ENCODE assay signal across 8 mouse cellular contexts in the genomic region with DNA sequence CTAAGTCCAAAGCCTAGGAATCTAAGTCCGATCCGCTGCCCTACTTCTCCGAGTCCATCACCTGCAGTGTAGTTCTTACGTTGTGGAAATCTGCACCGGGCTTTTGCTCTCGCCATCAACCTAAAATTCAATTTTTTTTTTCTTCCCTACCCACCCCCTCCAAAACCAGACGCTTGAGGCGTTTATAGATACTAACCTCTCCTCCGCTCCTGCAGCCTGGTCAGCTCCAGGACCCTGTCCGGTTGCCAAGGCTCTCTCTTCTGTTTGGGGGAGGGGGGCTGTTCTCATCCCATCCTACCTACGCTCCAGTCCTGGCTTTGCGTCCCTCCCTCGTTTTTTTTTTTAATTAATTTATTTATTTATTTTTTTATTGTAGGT. TPM values are rescaled to one million over a fixed set of nuclear protein-coding genes. Genes with fewer than 3 reads are reported as not detected.
DNase-seq lines count a peak whose midpoint lies in the region; ATAC-seq and TF ChIP-seq lines count a peak whose summit lies in the region.

No protein-coding gene starts in this region.

- no peaks in the 10 kb centered on the region for H3K9me3 ChIP-seq in forebrain, embryonic 11.5 days (ENCODE audit: control insufficient read depth, low read length)
- no peaks in the 10 kb centered on the region for H3K9me3 ChIP-seq in limb, embryonic 14.5 days (ENCODE audit: control insufficient read depth, low read length)
- no peaks in the 10 kb centered on the region for H3K9me3 ChIP-seq in midbrain, postnatal 0 days (ENCODE audit: low read length)

- no peak for TF ChIP-seq CTCF in midbrain, postnatal 0 days (IDR thresholded peaks at IDR 0.05)

- H3K4me2 ChIP-seq in forebrain, embryonic 11.5 days (ENCODE audit: low read depth, low read length, severe bottlenecking), result peak overlapping the region; percentile 89
- peak overlapping the region; percentile 74 for H3K4me2 ChIP-seq in limb, embryonic 14.5 days (replicated peaks; ENCODE audit: low read depth, low read length, severe bottlenecking)
- H3K4me2 ChIP-seq in midbrain, postnatal 0 days (ENCODE audit: low read depth, low read length, poor library complexity, severe bottlenecking), result peak overlapping the region; percentile 86

- WGBS in forebrain, embryonic 11.5 days, result under 1% methylated on average over 13 of the region's 13 CpGs
- WGBS in limb, embryonic 14.5 days, result under 1% methylated on average over 13 of the region's 13 CpGs
- WGBS in midbrain, postnatal 0 days, result 1% methylated on average over 13 of the region's 13 CpGs

- peak overlapping the region; percentile 93 for H3K9ac ChIP-seq in forebrain, embryonic 11.5 days (ENCODE audit: low read length)
- peak overlapping the region; percentile 87 for H3K9ac ChIP-seq in limb, embryonic 14.5 days (ENCODE audit: low read depth, low read length, severe bottlenecking)
- peak overlapping the region; percentile 77 for H3K9ac ChIP-seq in midbrain, postnatal 0 days (replicated peaks; ENCODE audit: low read length, poor library complexity, severe bottlenecking)

- TF ChIP-seq POLR2A in limb, embryonic 14.5 days (IDR thresholded peaks at IDR 0.05; ENCODE audit: borderline replicate concordance, extremely low read depth, insufficient read depth, insufficient read length), result 0 out of 2 replicates have a peak, but pooled peaks have one; percentile 5

- peaks cover 6% of the 10 kb centered on the region; the same call in 1 of the 2 replicates for H3K27me3 ChIP-seq in forebrain, embryonic 11.5 days (ENCODE audit: control insufficient read depth, insufficient read depth, low read length)
- H3K27me3 ChIP-seq in limb, embryonic 14.5 days (ENCODE audit: control insufficient read depth, insufficient read depth, low read length), result no peaks in the 10 kb centered on the region
- H3K27me3 ChIP-seq in midbrain, postnatal 0 days (ENCODE audit: insufficient read depth, low read length), result no peaks in the 10 kb centered on the region

- peaks cover 23% of the 10 kb centered on the region for H3K4me1 ChIP-seq in forebrain, embryonic 11.5 days (replicated peaks; ENCODE audit: control insufficient read depth, insufficient read depth, low read length)
- peaks cover 42% of the 10 kb centered on the region for H3K4me1 ChIP-seq in limb, embryonic 14.5 days (ENCODE audit: control insufficient read depth, insufficient read depth, low read length)
- H3K4me1 ChIP-seq in midbrain, postnatal 0 days (ENCODE audit: insufficient read depth, low read length), result peaks cover 16% of the 10 kb centered on the region; the same call in 1 of the 2 replicates

- no peaks in the 10 kb centered on the region for H3K36me3 ChIP-seq in forebrain, embryonic 11.5 days (ENCODE audit: control insufficient read depth, insufficient read depth, low read length)
- no peaks in the 10 kb centered on the region for H3K36me3 ChIP-seq in limb, embryonic 14.5 days (ENCODE audit: control insufficient read depth, insufficient read depth, low read length)
- H3K36me3 ChIP-seq in midbrain, postnatal 0 days (ENCODE audit: insufficient read depth, low read length), result 0 out of 2 replicates have a peak, but pooled peaks cover 3% of the 10 kb centered on the region

- H3K27ac ChIP-seq in forebrain, embryonic 11.5 days (ENCODE audit: low read depth, low read length), result peak overlapping the region; percentile 93
- peak overlapping the region; percentile 98 for H3K27ac ChIP-seq in limb, embryonic 14.5 days (replicated peaks; ENCODE audit: low read depth, low read length)
- peak overlapping the region; percentile 98 for H3K27ac ChIP-seq in midbrain, postnatal 0 days (ENCODE audit: low read depth, low read length)

- peak; percentile 71 for DNase-seq in layer of hippocampus, adult 11-12 months (ENCODE audit: low spot score)
- DNase-seq in layer of hippocampus, postnatal 25 days (ENCODE audit: extremely low spot score in 1 of 2, low spot score in 1 of 2), result no peak
- peak; percentile 79 for DNase-seq in adrenal gland, postnatal 14 days
- DNase-seq in forebrain, embryonic 11.5 days (ENCODE audit: low spot score), result peak; percentile 79
- DNase-seq in hindlimb bud, embryonic 11.5 days (ENCODE audit: extremely low spot score, low read depth, low spot score), result peak; percentile 77
- peak; percentile 92 for DNase-seq in limb, embryonic 14.5 days (ENCODE audit: low spot score)
- DNase-seq in midbrain, postnatal 0 days (ENCODE audit: low spot score), result peak; percentile 95
- DNase-seq in testis, postnatal 14 days (ENCODE audit: low spot score), result peak; percentile 83

- peak overlapping the region; percentile 94 for H3K4me3 ChIP-seq in forebrain, embryonic 11.5 days (ENCODE audit: low read depth, low read length)
- peak overlapping the region; percentile 95 for H3K4me3 ChIP-seq in limb, embryonic 14.5 days (replicated peaks; ENCODE audit: low read length)
- H3K4me3 ChIP-seq in midbrain, postnatal 0 days (ENCODE audit: low read depth, low read length), result peak overlapping the region; percentile 97

- ATAC-seq in forebrain, embryonic 11.5 days (replicated peaks; ENCODE audit: low FRiP score), result peak; percentile 0; the same call in 1 of the 2 replicates
- ATAC-seq in limb, embryonic 14.5 days (ENCODE audit: low FRiP score, low read depth), result peak; percentile 63
- no peak; the same call in 1 of the 2 replicates for ATAC-seq in midbrain, postnatal 0 days (ENCODE audit: low FRiP score)

RNA-seq across cellular contexts. Expression of a gene that starts 0.9 kb away (rescaled TPM):
- 100 to 1,000 TPM; 315 to 348 TPM for total RNA-seq in layer of hippocampus, postnatal 25 days (2021)
- 63.1 and 64.1 TPM in 2 replicates for total RNA-seq in adrenal gland, postnatal 14 days (2021)
- polyA plus RNA-seq in forebrain, embryonic 11.5 days (2014; fragmentation: Nextera tagmentation; extraction: Ambion mirVana), result 24.5 and 27.8 TPM in 2 replicates
- 123 and 177 TPM in 2 replicates for polyA plus RNA-seq in limb, embryonic 14.5 days (2012; rRNA removed)
- polyA plus RNA-seq in limb, embryonic 14.5 days (2014; fragmentation: Nextera tagmentation; extraction: Ambion mirVana), result 38.5 and 45.3 TPM in 2 replicates
- 394 and 593 TPM in 2 replicates for total RNA-seq in midbrain, postnatal 0 days (2014; rRNA removed)
- 55.5 and 55.9 TPM in 2 replicates for polyA plus RNA-seq in midbrain, postnatal 0 days (2015; fragmentation: Nextera tagmentation; extraction: Ambion mirVana)

RNA-seq across cellular contexts. Expression of a gene that starts 56.0 kb away (rescaled TPM):
- total RNA-seq in layer of hippocampus, postnatal 25 days (2021), result under 1 TPM; 0.49 to 0.54 TPM
- 1.1 and 1.4 TPM in 2 replicates for total RNA-seq in adrenal gland, postnatal 14 days (2021)
- 0.92 and 1.2 TPM in 2 replicates for polyA plus RNA-seq in forebrain, embryonic 11.5 days (2014; fragmentation: Nextera tagmentation; extraction: Ambion mirVana)
- 0.63 and 0.69 TPM in 2 replicates for polyA plus RNA-seq in limb, embryonic 14.5 days (2012; rRNA removed)
- polyA plus RNA-seq in limb, embryonic 14.5 days (2014; fragmentation: Nextera tagmentation; extraction: Ambion mirVana), result 0.48 and 0.53 TPM in 2 replicates
- 0.47 and 0.60 TPM in 2 replicates for total RNA-seq in midbrain, postnatal 0 days (2014; rRNA removed)
- 0.36 and 0.39 TPM in 2 replicates for polyA plus RNA-seq in midbrain, postnatal 0 days (2015; fragmentation: Nextera tagmentation; extraction: Ambion mirVana)

RNA-seq across cellular contexts. Expression of a gene that starts 56.3 kb away (rescaled TPM):
- 1 to 10 TPM in 1 of 2 experiments, under 1 TPM in 1; 0.39 to 1.2 TPM for total RNA-seq in layer of hippocampus, postnatal 25 days (2021)
- 9.7 and 10.7 TPM in 2 replicates for total RNA-seq in adrenal gland, postnatal 14 days (2021)
- polyA plus RNA-seq in forebrain, embryonic 11.5 days (2014; fragmentation: Nextera tagmentation; extraction: Ambion mirVana), result 92.7 and 94.0 TPM in 2 replicates
- polyA plus RNA-seq in limb, embryonic 14.5 days (2012; rRNA removed), result 70.4 and 76.2 TPM in 2 replicates
- polyA plus RNA-seq in limb, embryonic 14.5 days (2014; fragmentation: Nextera tagmentation; extraction: Ambion mirVana), result 56.0 and 61.2 TPM in 2 replicates
- total RNA-seq in midbrain, postnatal 0 days (2014; rRNA removed), result 3.9 and 20.4 TPM in 2 replicates
- polyA plus RNA-seq in midbrain, postnatal 0 days (2015; fragmentation: Nextera tagmentation; extraction: Ambion mirVana), result 3.8 and 4.3 TPM in 2 replicates

Comparison
In these comparisons a context has a peak if more than half of its experiments do, and no peak if none do; other contexts are left out.
1. DNase-seq: peak in layer of hippocampus, adult 11-12 months (single experiment), adrenal gland, postnatal 14 days (single experiment), forebrain, embryonic 11.5 days (single experiment), hindlimb bud, embryonic 11.5 days (single experiment), limb, embryonic 14.5 days (single experiment), midbrain, postnatal 0 days (single experiment) and testis, postnatal 14 days (single experiment); none in layer of hippocampus, postnatal 25 days (0 of 2).
2. Peak in every context shown above with its lines, with median percentiles within 50 percentile points of each other: H3K27ac ChIP-seq, H3K4me2 ChIP-seq, H3K4me3 ChIP-seq and H3K9ac ChIP-seq.